Mouse (Mus musculus) left cerebral cortex, postnatal 25 days (tissue): ENCODE measurements around the gene Arrdc2. TPM values are rescaled to one million over a fixed set of nuclear protein-coding genes. Genes with fewer than 3 reads are reported as not detected.

ENCODE experiments used
- DNase-seq, 2 experiments: peaks; one replicate each; pipeline ENCODE4 v3.0.0; 2022; ENCODE audit warnings: low spot score in 2 of 2, mixed read lengths in 1 of 2
- intact Hi-C: fragments of 180-260 bp; cut with DNase I; formaldehyde crosslinking; loops from one replicate; pipeline ENCODE4 v1.15.1; 2025
- total RNA-seq, 2 experiments: library from RNA; stranded (reverse); gene quantifications; 2 replicates each; pipeline ENCODE4 v1.2.3; 2021

Arrdc2 gene
- total RNA-seq, 2 experiments from 2014 or later, result 9.5 to 12.2 TPM

GRCm38 (mm10) chr8:70820101-70820935 lies 19.2 kb downstream of the Arrdc2 start:
- intact Hi-C loops, result no loop called here
- DNase-seq, result no peak

DNA sequence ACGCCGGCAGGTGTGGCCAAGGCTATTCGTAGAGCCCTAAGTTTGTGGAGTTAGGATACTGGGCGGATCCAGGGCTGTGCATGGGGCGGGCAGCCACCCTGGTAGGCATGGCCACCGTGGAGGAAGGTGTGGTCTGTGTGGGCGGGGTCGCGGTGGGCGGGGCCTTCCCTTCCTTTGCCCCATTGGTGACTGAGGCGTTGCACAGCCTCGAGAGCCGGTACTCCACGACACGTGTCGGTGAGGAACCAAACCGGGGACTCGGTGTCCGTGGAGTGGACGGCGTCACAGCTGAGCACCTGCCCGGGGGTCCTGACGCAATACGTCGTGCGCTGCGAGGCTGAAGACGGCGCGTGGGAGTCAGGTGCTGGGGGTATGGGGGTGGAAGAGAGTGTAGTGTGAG lies 22.8 kb downstream of the Arrdc2 start:
- DNase-seq, result no peak

GRCm38 (mm10) chr8:70812885-70813284 lies 26.6 kb downstream of the Arrdc2 start:
- intact Hi-C loops, result no loop called here
- DNase-seq, result no peak

More for the DNA sequence above, 22.8 kb downstream of the Arrdc2 start:
- intact Hi-C loops, result no loop called here

DNA sequence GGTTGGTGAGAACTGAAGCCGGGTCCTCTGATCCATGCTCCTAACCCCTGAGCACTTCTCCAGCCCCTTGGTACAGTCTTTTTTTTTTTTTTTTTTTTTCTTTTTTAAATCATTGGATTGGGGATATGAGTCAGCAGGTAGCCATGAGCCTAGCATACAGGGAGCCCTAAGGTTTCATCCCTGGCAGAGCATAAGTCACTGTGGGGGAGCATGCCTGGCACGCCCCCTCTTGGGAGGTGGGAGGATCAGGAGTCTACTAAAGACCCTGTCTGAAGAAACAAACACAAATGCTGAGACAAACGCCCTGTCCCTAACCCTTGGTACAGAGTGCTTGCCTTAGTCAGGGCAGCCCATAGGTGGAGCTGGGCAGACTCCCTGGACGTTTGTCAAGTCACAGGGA lies 27.5 kb downstream of the Arrdc2 start:
- intact Hi-C loops, result no loop called here
- no peak for DNase-seq

DNA sequence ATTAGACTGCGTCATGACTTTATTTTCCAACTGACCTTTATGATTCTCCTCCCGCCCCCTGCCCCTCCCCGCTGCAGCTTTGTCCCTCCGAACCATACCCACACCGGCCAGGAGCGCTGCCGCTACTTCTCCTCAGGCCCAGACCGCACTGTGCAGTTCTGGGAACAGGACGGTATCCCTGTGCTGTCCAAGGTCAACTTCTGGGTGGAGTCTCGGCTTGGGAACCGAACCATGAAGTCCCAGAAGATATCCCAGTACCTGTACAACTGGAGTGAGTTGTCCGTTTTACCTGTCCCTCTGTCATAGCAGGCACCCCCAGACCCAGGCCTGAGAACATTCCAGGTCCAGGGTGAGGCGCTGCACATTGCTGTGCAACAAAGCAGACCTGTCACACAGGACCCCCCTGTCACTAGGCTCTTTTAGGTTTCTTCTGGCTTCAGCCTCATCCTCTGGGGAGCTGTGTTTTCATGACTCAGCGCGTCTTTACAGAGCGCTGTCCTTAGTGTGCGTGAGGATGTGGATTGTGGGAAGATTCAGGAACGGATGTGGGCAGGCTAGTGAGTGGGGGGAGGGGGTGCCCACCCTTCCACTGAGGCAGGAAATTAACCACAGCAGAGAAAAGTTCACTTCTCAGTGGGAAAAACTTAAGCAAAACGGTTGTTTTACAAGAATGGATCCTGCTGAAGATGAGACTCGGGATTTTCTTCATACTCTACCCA lies 28.4 kb downstream of the Arrdc2 start:
- no peak for DNase-seq
- intact Hi-C loops, result no loop called here

DNA sequence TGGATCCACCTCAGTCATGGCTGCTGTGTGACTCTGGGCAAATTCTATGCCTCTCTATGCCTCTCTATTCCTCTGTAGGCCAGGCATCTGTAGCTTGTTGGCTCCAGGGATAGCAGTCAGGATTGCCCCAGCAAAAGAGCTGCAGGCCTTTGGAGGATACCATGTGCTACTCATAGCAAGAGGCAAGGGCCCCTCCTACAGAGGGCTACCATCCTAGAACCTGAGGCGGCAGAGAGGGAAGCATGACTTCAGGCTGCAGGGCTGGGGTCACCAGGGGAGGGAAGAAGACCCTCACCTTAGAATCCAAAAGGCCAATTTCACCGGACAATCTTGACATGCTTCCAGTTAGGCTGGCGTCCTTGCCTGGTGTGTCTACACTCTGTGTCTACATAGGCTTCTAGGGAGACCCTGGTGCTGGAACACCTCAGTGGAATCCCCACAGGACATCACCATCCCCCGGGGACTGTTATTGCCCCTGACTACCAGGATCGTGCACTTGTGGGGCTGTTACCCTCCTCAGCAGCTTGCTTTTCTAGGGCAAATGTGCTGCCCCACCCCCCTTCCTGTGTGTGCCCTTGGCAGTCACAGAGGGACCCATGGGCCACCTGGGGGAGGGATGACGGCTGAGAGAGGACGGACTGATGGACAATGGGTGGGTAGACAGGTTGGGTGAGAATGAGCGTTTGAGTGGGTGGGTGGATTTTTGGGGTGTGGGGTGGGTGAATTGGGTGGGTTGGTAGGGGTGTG lies 30.4 kb downstream of the Arrdc2 start:
- intact Hi-C loops, result no loop called here
- DNase-seq, result no peak

- intact Hi-C loops, result no loop called here
Observed at GRCm38 (mm10) chr8:70808239-70808638, 31.3 kb downstream of the Arrdc2 start, which contains the start of gene Il12rb1. Gene Il12rb1 (plus strand): TSS chr8:70808449.

DNA sequence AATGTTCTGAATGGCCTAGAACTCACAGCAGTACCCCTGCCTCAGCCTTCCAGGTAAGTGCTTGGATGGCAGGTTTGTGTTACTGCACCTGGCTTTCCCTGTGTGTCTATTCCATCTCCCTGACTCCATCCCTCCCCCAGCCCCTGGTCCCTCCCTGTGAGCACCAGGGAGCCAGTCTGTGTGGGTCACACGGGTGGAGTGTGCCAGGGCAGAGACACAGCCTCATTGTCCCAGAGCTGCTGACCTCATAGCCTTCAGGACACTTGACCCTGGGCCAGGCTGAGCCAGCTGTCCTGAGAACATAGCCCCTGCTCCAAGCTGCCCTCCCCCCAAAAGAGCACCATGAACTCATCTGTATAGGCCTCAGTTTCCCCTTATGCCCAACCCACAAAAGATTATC lies 32.2 kb downstream of the Arrdc2 start:
- intact Hi-C loops, result no loop called here
- DNase-seq, result no peak

More at GRCm38 (mm10) chr8:70808239-70808638, 31.3 kb downstream of the Arrdc2 start, which contains the start of gene Il12rb1:
- no peak for DNase-seq

GRCm38 (mm10) chr8:70806541-70806940 lies 33.0 kb downstream of the Arrdc2 start:
- intact Hi-C loops, result no loop called here
- no peak for DNase-seq

- DNase-seq, result peak; percentile 81 to 88
- intact Hi-C loops, result loop anchor here (2.0 kb wide), 1 partner anchor 34 kb away; the partner anchor contains the start of gene Arrdc2
Observed at GRCm38 (mm10) chr8:70804481-70805206, 34.9 kb downstream of the Arrdc2 start, which contains the start of gene Mast3. Gene Mast3 (minus strand): TSS chr8:70805054.

GRCm38 (mm10) chr8:70803761-70804480 lies 35.6 kb downstream of the Arrdc2 start:
- intact Hi-C loops, result loop anchor here (2.0 kb wide), 1 partner anchor 35 kb away; the partner anchor contains the start of gene Arrdc2
- DNase-seq, result peak; percentile 69 to 92

- intact Hi-C loops, result no loop called here
- no peak for DNase-seq
Observed at GRCm38 (mm10) chr8:70802786-70803510, 36.6 kb downstream of the Arrdc2 start.

GRCm38 (mm10) chr8:70801830-70802229 lies 37.7 kb downstream of the Arrdc2 start:
- DNase-seq, result no peak
- intact Hi-C loops, result loop anchor here (2.0 kb wide), 1 partner anchor 49 kb away; no protein-coding TSS in a partner anchor

DNA sequence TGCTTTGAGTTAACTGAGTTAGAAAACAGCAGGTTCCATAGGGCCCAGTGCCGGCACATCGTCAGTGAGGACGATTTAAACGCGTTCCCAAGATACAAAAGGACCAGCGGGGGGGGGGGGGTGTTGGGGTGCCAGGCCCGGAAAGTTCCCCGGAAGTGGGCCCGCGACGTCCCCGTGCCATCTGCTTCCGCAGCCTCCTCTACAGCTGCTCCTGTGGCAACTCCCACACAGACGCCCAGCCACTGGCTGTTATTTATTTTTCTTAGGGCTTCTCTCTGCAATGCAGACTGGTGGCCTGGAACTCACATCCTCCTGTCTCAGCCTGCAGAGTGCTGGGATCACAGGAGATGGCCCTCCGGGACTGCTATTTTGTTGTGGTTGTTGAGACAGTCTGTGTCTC lies 38.4 kb downstream of the Arrdc2 start:
- intact Hi-C loops, result loop anchor here (2.0 kb wide), 1 partner anchor 48 kb away; no protein-coding TSS in a partner anchor

GRCm38 (mm10) chr8:70800648-70801047 lies 38.9 kb downstream of the Arrdc2 start:
- intact Hi-C loops, result loop anchor here (2.0 kb wide), 1 partner anchor 48 kb away; no protein-coding TSS in a partner anchor
- DNase-seq, result peak in 1 of 2 experiments; percentile 92

More for the DNA sequence above, 38.4 kb downstream of the Arrdc2 start:
- peak; percentile 76 to 95 for DNase-seq

GRCm38 (mm10) chr8:70798281-70798680 lies 41.2 kb downstream of the Arrdc2 start:
- intact Hi-C loops, result no loop called here
- no peak for DNase-seq
